Mouse (Mus musculus): ENCODE data around the gene Ykt6.

GRCm38 (mm10) chr11:5955546-5956276 is at the start of gene Ykt6:
- TF ChIP-seq CTCF (IDR thresholded peaks at IDR 0.05; ENCODE audit: low read depth, low read length) (no peak), GATA1 (IDR thresholded peaks at IDR 0.05; ENCODE audit: borderline replicate concordance, low read length) (no peak), TAL1 (conservative IDR thresholded peaks at IDR 0.05; ENCODE audit: low read depth, low read length) (no peak), POLR2AphosphoS5 (IDR thresholded peaks at IDR 0.05; ENCODE audit: insufficient replicate concordance, low read depth, low read length) (no peak), GATA2 (IDR thresholded peaks at IDR 0.05; ENCODE audit: borderline replicate concordance, low read depth, low read length) (no peak)

All from G1E (cell line).